Mouse (Mus musculus): Measurements from ENCODE around the gene Ppp2r1b.

Gene Ppp2r1b

DNA sequence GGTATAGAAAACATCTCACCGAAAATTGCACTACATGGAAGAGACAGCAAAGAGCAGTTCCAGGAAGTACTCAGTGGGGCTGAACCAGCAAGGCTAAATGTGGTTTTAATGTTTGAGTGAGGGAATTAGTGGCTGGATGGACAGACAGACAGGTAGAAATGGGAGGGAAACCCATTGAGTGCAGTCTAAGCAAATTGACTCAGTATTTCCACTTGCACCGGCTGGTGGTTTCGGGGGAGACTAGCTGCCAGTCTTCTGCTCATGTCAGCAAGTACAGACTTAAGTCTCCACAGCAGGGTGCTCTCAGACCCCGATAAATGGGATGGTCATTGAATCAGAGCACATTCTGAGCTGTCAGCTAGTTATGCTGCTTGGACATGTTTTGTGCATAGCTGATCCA is 9.0 kb upstream of the Ppp2r1b start:
- DNase-seq (ENCODE audit: low spot score in 2 of 2) = no peak

GRCm38 (mm10) chr9:50841079-50841789 is 3.9 kb upstream of the Ppp2r1b start:
- DNase-seq (ENCODE audit: low spot score in 2 of 2) = no peak

DNA sequence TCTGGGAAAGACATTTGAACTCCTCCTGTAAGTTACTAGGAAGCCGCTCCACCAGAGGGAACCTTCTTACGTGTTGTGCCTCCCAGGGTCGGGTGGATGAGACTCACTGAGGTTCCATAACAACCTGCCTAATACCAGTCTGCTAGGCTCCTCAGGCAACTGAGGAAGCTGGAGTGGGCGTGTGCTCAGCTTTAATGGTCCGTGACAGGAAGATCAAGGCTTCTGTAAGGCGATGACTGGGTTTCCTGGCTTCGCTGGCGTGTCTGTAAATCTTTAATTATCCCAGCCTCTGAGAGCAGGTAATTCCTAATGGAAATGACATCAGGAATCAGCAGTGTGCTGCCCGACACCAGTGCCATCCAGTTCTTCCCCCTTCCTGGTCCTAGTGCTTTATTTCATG is 446 bp downstream of the Ppp2r1b start:
- DNase-seq (ENCODE audit: low spot score in 2 of 2) = no peak

DNA sequence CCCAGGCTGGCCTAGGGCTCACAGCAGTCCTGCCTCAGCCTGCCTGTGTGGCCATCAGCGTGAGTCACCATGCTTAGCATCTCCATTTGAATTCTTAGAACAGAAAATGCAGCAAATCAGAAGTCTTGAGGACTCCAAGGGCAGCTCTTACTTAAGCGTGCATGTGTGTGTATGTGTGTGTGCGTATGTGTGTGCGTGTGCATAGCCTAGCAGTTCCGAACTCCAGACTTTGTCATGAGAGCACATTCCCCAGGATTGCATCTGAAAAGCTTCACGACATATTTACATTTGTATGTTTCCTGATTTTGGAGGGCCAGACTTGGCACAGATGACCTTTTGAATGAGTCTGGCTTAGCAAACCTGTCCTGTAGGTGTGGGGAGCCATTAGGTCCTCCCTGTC is 2.0 kb downstream of the Ppp2r1b start:
- DNase-seq (ENCODE audit: low spot score in 2 of 2) = no peak

GRCm38 (mm10) chr9:50847606-50848368 is 2.7 kb downstream of the Ppp2r1b start:
- DNase-seq (ENCODE audit: low spot score in 2 of 2) = no peak

DNA sequence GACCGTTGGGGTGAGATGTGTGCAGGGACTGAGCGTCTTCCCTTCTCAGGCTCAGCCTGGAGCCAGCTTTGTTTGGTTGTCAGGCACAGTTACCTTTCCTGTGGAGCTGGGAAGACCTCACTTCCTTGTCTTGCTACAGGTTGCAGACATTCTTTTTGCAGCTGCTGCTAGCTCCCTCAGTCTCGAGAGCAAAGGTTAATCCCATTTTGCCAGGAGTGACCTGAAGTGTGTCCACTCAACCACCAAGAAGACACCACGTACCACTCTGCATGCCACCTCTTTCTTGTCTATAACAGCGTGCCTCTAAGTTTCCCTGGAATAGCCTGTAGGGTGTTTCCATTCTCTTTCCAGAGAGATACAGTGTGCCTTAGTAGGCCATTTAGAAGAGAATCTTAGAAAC is 3.7 kb downstream of the Ppp2r1b start:
- DNase-seq (ENCODE audit: low spot score in 2 of 2) = no peak

- DNase-seq (ENCODE audit: low spot score in 2 of 2) = peak; percentile 92 to 95
These were observed 4.1 kb downstream of the Ppp2r1b start for GRCm38 (mm10) chr9:50849249-50849648.

- no peak for DNase-seq (ENCODE audit: low spot score in 2 of 2)
These were observed 4.7 kb downstream of the Ppp2r1b start for GRCm38 (mm10) chr9:50849755-50850154.

DNA sequence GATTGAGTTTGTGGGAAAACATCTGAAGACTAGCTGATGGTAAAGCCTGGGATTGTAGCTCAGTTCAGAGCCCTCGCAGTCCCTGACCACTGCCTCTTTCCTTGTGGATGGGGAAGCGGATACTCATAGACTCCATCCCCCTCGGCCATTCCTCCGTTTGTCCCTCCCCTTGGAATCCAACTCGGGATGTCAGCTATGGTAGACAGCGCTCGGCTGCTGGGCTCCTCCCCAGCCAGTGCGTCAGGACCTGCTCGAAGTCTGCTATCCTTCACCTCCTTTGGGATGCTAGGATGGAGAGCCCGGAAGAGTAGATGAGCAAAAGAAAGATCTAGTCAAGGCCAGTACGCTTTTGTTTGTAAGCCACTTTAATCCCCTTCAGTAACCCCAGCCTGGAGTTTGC is 5.2 kb downstream of the Ppp2r1b start:
- DNase-seq (ENCODE audit: low spot score in 2 of 2) = no peak

GRCm38 (mm10) chr9:50850713-50851112 is 5.6 kb downstream of the Ppp2r1b start:
- peak; percentile 60 to 68 for DNase-seq (ENCODE audit: low spot score in 2 of 2)

- peak; percentile 47 to 50 for DNase-seq (ENCODE audit: low spot score in 2 of 2)
These were observed 7.7 kb downstream of the Ppp2r1b start for GRCm38 (mm10) chr9:50852634-50853349.

DNA sequence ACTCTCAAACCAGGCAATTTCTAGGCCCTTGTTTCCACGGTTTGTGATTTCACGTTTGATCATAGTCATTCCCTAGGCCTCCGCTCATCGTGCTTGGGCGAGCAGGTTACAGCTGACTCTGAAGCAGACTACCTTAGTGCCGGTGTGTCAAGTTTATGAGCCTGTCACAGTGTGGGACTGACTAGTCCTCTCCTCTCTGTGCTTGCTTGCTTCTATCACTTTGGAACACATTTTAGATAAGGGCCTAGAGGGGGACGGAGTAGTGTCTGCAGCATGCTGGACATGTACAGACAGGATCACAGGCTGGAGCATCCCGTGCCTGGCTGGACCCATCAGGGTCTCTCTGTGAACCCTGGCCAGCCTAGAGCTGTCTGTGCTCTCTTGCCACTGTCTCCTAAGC is 9.3 kb downstream of the Ppp2r1b start:
- DNase-seq (ENCODE audit: low spot score in 2 of 2) = no peak

- no peak for DNase-seq (ENCODE audit: low spot score in 2 of 2)
These were observed 10.1 kb downstream of the Ppp2r1b start for GRCm38 (mm10) chr9:50855133-50855766.

DNA sequence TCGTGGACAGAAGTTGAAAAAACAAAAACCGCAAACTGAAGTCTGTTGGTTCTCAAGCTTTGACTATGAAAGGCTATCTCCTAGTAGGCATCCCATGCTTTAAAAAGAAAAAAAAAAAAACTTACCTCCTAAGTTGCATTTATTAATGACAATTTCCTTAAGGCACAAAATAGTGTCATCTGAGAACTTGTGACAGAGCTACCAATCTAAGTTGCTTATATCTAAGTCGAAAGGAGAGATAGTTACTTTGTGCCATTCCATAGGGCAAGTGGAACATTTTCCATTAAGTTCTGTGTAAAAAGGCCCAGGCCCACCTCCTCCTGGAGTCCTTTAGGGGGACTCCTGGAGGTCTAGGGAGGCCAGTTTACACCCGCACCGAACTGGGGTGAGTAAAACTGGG is 10.7 kb downstream of the Ppp2r1b start:
- DNase-seq (ENCODE audit: low spot score in 2 of 2) = no peak

DNA sequence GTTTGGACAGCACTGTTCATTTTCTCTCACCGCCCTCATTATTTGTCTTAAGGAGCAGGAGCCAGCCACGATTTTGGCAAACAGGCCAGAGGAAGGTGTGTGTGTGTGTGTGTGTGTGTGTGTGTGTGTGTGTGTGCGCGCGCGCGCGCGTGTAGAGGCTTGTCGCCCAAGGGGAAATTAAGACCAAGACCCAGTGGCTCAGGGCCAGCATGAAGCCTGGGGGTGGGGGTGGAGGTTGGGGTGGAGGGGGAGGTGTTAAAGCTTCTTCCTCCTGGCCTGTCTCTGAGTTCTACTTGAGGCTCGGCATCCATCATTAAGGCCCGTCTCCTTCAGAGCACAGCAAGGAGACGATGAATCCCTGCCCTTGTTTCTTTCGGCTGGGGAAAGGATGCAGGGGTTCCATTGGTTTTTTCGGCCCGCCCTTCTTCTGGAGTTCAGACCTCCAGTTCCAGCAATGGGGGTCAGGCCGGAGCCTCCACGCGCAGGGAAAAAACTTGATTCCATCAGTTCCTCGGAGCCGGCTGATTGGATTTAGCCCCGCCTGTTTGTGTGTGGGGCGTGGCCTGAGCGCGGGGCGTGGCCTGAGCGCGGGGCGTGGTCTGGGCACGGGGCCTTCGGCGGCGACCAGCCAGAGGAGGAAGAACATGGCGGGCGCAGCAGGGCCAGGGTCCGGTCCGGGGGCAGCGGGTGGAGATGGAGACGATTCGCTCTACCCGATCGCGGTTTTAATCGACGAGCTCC is 11.4 kb downstream of the Ppp2r1b start:
- peak; percentile 92 to 94 for DNase-seq (ENCODE audit: low spot score in 2 of 2)

DNA sequence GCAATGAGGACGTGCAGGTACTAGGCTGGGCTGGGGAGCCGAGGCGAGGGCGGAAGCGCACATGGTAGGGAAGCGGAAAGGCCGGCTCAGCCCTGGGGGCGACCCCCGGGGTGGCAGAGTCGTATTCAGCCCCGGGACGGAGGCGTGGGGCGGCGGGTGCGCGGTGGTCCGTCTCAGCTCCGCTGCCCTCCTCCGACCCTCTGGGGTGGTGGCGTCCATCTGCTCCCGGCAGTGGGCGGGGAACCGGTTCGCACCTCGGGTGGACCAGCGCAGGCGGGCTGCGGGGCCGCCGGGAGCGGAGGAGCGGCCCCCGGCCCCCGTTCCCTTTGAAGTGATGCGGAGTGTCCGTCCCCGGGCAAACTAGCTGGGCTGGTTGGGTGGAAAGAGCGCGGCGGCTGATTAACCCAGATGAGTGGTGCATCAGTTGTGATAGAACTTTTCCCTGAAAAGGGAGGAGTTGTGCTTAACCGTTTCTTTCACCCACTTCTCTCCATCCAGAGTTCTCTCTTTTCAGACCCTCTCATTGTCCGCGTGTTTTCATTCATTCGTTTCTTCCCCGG is 12.1 kb downstream of the Ppp2r1b start:
- no peak for DNase-seq (ENCODE audit: low spot score in 2 of 2)

- no peak for DNase-seq (ENCODE audit: low spot score in 2 of 2)
These were observed 13.6 kb downstream of the Ppp2r1b start for GRCm38 (mm10) chr9:50858681-50859080.

DNA sequence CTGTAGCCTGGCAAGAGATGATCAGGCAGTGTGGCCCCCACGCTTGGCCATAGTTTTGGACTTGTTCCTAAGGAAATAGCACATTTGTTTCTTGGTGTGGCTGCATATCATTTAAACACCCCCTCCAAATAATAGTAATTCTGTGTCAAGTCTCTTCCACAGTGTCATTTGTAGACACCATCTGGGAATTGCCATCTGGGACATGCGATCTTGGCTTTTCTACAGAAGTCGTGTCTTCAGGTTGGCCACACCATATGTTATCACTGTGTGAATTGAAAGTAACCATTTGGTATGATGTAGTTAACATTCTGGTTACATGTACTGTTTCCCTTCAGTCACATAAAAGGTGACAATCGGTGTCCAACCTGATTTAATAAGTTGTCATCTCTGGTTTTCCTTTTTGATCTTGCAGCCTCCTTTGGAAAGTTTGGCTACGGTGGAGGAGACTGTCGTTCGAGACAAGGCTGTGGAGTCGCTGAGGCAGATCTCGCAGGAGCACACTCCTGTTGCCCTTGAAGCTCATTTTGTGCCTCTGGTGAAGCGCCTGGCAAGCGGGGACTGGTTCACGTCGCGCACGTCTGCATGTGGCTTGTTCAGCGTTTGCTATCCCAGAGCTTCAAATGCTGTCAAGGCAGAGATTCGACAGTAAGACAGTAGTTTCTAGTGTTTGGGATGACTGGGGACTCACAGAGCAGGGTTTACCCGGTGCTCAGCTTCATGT is 16.2 kb downstream of the Ppp2r1b start:
- DNase-seq (ENCODE audit: low spot score in 2 of 2) = no peak

DNA sequence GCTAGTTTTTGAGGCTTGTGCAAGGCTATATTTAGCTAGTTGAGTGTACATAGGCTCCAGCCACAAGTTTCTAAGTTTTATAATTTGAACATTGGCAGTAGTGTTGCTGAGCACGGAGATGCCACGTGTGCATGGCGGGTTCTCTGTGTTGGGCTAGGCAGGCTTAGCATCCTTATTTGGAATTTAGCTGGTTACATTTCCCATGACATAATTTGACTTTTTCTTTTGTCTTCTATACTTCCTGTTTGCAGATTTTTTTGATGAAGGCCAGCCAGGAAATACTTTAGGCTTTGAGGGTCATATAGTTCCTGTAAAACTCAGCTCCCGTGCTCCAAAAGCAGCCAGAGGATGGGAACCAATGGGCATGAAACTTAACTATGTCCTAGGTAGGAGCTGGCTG is 18.7 kb downstream of the Ppp2r1b start:
- no peak for DNase-seq (ENCODE audit: low spot score in 2 of 2)

DNA sequence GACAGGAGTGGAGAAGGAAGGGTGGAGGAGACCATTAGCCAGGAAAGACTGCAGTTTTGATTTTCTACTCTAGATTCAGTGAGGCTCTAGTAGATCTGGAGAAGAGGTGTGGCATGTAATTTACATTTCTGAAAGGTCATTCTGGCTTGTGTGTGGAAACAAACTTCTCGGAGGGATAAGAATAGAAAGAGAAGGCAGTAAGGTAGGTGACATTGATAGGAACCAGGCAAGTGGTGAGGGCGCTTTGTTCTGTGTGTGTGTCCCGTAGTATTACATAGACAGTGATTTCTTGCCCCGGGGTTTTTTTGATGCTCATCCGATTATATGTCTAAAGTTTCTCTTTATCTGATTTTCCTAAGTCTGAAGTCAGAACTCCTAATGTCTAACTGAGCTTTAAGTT is 19.8 kb downstream of the Ppp2r1b start:
- no peak for DNase-seq (ENCODE audit: low spot score in 2 of 2)

GRCm38 (mm10) chr9:50865803-50866202 is 20.7 kb downstream of the Ppp2r1b start:
- no peak for DNase-seq (ENCODE audit: low spot score in 2 of 2)
